Mouse (Mus musculus) kidney, adult 8-10 months (tissue): ENCODE measurements around the gene Gm17949.
A peak's percentile ranks its signal among the peaks of the same experiment; 100 is the strongest.

Experiments used
- DNase-seq, 2 experiments: peaks; one replicate each; pipeline ENCODE4 v3.0.0; 2022

Gm17949 gene

GRCm38 (mm10) chr17:57011236-57012141, at the start of gene Gm17949, which contains the start of gene Gtf2f1:
TSS of gene Gm17949 (plus strand) at chr17:57011469.
TSS of gene Gtf2f1 (minus strand) at chr17:57011288.
- peak; percentile 93 to 94 for DNase-seq

- DNase-seq, result no peak
Observed at GRCm38 (mm10) chr17:56961880-56962279, 49.4 kb upstream of the Gm17949 start.

DNA sequence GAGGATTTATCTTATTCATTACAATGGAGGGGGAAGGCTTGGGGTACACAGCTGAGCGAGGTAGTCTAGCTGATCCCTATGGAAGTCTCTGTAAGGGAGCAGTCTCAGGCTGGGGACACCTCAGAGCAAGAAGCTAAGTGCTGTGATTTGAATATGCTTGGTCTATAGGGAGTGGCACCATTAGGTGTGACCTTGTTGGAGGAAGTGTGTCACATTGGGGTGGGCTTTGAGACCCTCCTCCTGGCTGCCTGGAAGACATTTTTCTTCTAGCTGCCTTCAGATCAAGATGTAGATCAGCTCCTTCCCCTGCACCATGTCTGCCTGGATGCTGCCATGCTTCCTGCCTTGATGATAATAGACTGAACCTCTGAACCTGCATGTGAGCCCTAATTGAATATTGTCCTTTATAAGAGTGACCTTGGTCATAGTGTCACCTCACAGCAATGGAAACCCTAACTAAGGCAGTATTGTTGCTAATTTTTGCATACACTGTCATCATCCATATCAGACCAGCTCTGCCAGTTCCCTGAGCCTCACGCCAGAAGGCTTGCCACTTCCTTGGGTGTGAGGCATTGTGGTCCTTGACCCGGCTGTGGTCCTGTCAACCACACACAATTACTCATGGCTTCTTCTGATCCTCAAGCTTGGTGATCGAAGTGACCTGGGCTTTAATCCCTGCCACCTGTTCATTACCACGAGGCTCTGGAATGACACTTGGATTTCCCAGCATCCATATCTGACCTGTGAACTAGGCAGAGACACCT, 48.4 kb upstream of the Gm17949 start:
- DNase-seq, result no peak

DNA sequence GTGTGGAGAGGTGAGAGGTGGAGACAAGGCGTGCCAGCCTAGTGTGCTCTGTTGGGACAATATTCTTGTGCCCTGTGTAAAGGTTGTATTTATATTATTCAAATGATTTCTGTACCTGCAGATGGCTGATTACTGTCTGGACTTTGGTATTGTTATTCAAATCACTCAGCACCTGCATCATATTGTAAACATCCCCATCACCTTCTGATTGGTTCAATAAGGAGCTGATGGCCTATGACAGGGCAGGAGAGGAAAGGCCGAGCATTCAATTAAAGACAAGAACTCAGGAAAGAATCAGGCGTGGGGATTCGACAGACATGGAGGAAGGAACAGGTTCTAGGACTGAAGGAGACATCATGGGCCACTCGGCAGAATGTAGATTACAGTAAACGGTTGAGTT, 47.6 kb upstream of the Gm17949 start:
- DNase-seq, result no peak

- no peak for DNase-seq
Observed at GRCm38 (mm10) chr17:56969321-56969720, 41.9 kb upstream of the Gm17949 start.

DNA sequence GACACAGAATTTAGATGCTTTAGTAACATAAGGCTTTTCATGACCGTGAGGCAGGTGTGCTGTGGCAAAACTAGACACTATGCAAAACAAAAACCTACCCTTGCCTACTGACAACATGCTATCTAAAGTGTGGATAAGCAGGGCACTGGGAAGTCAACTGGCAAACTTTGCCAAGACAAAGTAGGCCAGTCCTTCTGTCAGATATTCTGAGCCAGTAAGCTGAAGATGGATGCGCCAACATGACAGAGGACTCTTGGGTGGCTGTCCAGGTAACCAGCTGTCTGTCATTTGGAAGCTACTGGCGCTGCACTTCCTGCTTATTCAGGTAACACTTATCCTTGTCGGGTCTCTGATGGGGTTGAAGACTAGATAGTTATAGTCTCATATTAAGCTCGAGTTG, 41.2 kb upstream of the Gm17949 start:
- DNase-seq, result no peak

DNA sequence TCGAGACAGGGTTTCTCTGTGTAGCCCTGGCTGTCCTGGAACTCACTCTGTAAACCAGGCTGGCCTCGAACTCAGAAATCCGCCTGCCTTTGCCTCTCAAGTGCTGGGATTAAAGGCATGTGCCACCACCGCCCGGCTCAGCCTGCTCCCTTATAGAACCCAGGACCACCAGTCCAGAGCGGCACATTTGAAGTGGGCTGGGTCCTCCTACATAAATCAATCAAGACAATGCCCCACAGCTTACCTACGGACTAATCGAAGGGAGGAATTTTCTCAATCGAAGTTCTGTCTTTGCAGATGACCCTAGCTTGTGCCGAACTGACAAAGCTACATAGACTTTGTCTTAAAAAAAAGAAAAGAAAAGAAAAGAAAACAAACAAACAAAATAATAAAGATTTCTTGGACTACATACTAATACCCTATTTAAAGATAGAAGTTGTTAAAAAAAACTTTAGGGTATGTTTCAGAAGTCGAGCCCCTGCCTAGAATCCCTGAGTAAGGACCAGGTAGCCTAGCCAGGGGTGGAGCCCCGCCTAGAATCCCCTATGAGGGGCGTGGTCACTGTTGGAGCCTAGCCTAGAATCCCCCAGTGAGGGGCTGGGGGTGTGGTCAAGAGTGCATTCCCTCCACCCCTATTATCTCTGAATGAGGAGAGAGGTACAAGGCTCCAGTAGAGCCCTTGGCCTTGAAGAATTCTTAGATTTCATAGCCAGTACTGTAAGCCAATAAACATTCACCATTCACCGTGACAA, 37.1 kb upstream of the Gm17949 start:
- no peak for DNase-seq

GRCm38 (mm10) chr17:56974708-56975240, 36.5 kb upstream of the Gm17949 start:
- no peak for DNase-seq

DNA sequence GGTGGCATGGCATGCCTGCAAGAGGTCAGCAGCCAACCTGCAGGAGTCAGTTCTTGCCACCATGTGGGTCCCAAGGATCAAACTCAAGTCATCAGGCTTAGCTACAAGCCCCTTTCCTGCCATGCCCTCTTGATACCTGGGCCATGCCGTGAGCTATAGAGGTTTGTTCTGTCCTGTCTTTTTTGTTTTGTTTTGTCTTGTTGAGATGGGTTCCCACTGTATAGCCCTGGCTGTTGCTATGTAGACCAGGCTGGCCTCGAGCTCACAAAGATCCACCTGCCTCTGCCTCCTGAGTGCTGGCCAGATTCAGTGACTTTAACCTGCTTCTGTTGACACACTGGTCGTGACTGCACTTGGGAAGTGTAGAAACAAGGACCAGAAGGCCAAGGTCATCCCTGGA, 35.9 kb upstream of the Gm17949 start:
- no peak for DNase-seq

- DNase-seq, result no peak
Observed at GRCm38 (mm10) chr17:56976531-56977390, 34.5 kb upstream of the Gm17949 start.

GRCm38 (mm10) chr17:56979524-56979923, 31.7 kb upstream of the Gm17949 start:
- no peak for DNase-seq

DNA sequence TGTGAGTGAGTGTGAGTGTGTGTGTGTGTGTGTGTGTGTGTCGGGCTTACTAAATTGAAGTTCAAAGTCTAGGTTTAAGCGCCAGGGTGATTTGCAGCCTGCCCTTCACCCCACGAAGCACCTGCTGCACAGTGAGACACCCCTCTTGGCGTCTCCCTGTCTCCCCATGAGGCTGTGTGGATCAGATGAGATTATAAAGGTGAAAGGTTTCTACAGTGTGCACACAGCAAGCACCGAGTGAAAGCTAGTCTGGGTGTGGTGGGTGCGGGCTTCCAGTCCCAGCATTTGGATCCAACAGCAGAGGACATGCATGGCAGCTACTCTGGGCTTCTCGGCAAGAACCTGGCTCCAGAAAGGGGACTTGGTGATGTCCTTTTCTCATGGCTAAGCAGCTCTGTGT, 30.2 kb upstream of the Gm17949 start:
- DNase-seq, result no peak

DNA sequence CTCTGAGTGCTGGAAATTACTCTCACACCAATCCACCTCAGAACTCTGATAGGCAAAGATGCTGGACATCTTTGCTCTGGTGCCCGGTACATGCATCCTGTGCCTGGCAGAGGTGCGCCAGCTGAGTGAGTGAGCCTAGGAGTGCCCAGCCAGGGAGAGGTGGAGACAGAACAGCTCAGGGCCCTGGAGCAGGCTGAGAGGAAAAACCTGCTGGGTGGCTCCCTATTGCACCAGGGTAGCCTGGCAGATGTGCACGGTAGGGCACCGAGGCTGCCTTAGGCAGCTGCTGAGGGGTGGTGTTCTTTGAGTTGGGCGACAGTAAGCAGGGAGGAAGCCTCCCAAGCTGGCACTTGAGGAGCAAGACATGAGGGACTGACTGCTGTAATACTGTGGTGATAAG, 29.3 kb upstream of the Gm17949 start, which contains the start of gene Acer1:
Gene Acer1 (minus strand): TSS at position 114 of the 400 bp plus-strand sequence.
- DNase-seq, result no peak

DNA sequence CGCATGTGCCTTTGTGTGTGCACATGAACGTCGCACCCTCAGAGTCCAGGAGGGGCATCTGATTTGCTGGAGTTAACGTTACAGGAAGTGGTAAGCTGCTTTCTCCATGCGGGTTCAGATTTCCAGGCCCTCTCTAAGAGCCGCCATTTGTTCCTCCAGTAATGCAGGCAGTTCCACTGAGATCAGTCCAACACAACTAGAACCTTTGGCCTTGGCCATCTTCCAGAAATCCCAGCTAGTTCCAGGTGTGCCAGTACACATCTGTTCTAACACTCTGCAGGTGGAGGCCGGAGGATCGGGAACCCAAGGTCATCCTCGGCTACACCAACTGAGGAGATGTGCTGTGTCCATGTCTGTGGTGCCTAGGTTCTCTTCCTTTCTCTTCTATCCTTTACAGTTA, 26.4 kb upstream of the Gm17949 start:
- DNase-seq, result no peak

DNA sequence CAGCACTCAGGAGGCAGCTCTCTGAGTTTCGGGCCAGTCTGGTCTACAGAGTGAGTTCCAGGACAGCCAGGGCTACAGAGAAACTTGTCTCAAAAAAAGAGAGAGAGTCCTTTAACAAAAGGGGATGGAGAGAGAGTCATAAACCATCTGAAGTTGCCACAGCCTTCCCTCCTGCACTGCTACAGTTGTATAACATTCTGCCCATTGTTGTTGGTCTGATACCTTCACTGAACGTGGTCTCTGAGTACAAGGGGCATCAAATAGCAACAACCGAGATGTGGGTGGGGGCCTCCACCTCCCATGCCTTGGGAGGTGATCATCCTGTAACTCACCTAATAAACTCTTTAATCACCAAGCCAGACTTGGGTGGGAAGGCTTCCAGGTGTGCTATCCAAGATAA, 25.6 kb upstream of the Gm17949 start:
- no peak for DNase-seq

GRCm38 (mm10) chr17:56986105-56986805, 25.0 kb upstream of the Gm17949 start:
- no peak for DNase-seq

- no peak for DNase-seq
Observed at GRCm38 (mm10) chr17:56988441-56988840, 22.8 kb upstream of the Gm17949 start.

- DNase-seq, result no peak
Observed at GRCm38 (mm10) chr17:56988921-56989430, 22.3 kb upstream of the Gm17949 start.

- no peak for DNase-seq
Observed at GRCm38 (mm10) chr17:56989467-56990114, 21.7 kb upstream of the Gm17949 start.

- DNase-seq, result peak; percentile 96
Observed at GRCm38 (mm10) chr17:56990115-56990746, 21.0 kb upstream of the Gm17949 start, which contains the start of gene Clpp. TSS of gene Clpp (plus strand) at chr17:56990305.
